ENCODE assay signal across 8 mouse cellular contexts in genomic region chr1:94034984-94035743, GRCm38 (mm10). TPM values are rescaled to one million over a fixed set of nuclear protein-coding genes. Genes with fewer than 3 reads are reported as not detected.
A peak's percentile ranks its signal among the peaks of the same experiment; 100 is the strongest.
DNase-seq lines count a peak whose midpoint lies in the region; ATAC-seq and TF ChIP-seq lines count a peak whose summit lies in the region.

No protein-coding gene starts in this region.

- no peaks in the 10 kb centered on the region for H3K79me2 ChIP-seq in heart, adult 2 months (replicated peaks; ENCODE audit: control insufficient read depth, insufficient read depth, low read length)

- peak overlapping the region; percentile 82 for H3K27ac ChIP-seq in embryonic facial prominence, embryonic 13.5 days
- peak overlapping the region; percentile 80 for H3K27ac ChIP-seq in heart, adult 2 months
- no peak overlapping the region for H3K27ac ChIP-seq in kidney, adult 2 months (ENCODE audit: insufficient read depth, low read depth, low read length)
- no peak overlapping the region for H3K27ac ChIP-seq in limb, embryonic 11.5 days (replicated peaks; ENCODE audit: low read depth, low read length)
- H3K27ac ChIP-seq in midbrain, embryonic 13.5 days: peak overlapping the region; percentile 78
- H3K27ac ChIP-seq in small intestine, adult 2 months (ENCODE audit: insufficient read depth, low read depth, low read length): 0 out of 2 replicates have a peak overlapping the region, but pooled peaks have one; percentile 23

- no peaks in the 10 kb centered on the region for H3K27me3 ChIP-seq in embryonic facial prominence, embryonic 13.5 days
- no peaks in the 10 kb centered on the region for H3K27me3 ChIP-seq in heart, adult 2 months (ENCODE audit: control insufficient read depth, insufficient read depth, low read length)
- H3K27me3 ChIP-seq in kidney, adult 2 months (replicated peaks; ENCODE audit: control insufficient read depth, insufficient read depth, low read length): no peaks in the 10 kb centered on the region
- H3K27me3 ChIP-seq in limb, embryonic 11.5 days (ENCODE audit: control insufficient read depth, insufficient read depth, low read length): no peaks in the 10 kb centered on the region
- H3K27me3 ChIP-seq in midbrain, embryonic 13.5 days: no peaks in the 10 kb centered on the region
- no peaks in the 10 kb centered on the region for H3K27me3 ChIP-seq in small intestine, adult 2 months (ENCODE audit: control insufficient read depth, insufficient read depth, low read length)

- peak overlapping the region; percentile 85 for H3K4me2 ChIP-seq in embryonic facial prominence, embryonic 13.5 days
- peak overlapping the region; percentile 79 for H3K4me2 ChIP-seq in limb, embryonic 11.5 days (ENCODE audit: low read depth, severe bottlenecking)
- peak overlapping the region; percentile 60 for H3K4me2 ChIP-seq in midbrain, embryonic 13.5 days (replicated peaks)

- peak; percentile 93 for TF ChIP-seq CTCF in heart, adult 2 months (IDR thresholded peaks at IDR 0.05)
- TF ChIP-seq CTCF in kidney, adult 2 months (conservative IDR thresholded peaks at IDR 0.05; ENCODE audit: insufficient read depth, insufficient read length, low read depth, low read length): peak; percentile 81
- peak; percentile 79; the same call in 1 of the 2 replicates for TF ChIP-seq CTCF in small intestine, adult 2 months (IDR thresholded peaks at IDR 0.05; ENCODE audit: extremely low read depth, insufficient read length, insufficient replicate concordance, low read depth, low read length)

- whole genome bisulfite sequencing in embryonic facial prominence, embryonic 13.5 days: under 1% methylated on average over 25 of the region's 25 CpGs
- WGBS in heart, adult 2 months: under 1% methylated on average over 25 of the region's 25 CpGs
- 1% methylated on average over 25 of the region's 25 CpGs for WGBS in kidney, adult 2 months
- WGBS in limb, embryonic 11.5 days: 1% methylated on average over 25 of the region's 25 CpGs
- under 1% methylated on average over 25 of the region's 25 CpGs for WGBS in midbrain, embryonic 13.5 days
- WGBS in small intestine, adult 2 months: under 1% methylated on average over 25 of the region's 25 CpGs

- no peak for TF ChIP-seq POLR2A in heart, adult 2 months (IDR thresholded peaks at IDR 0.05; ENCODE audit: insufficient read depth, low read depth, low read length)
- no peak for TF ChIP-seq POLR2A in kidney, adult 2 months (IDR thresholded peaks at IDR 0.05; ENCODE audit: low read depth, low read length)
- no peak for TF ChIP-seq POLR2A in small intestine, adult 2 months (IDR thresholded peaks at IDR 0.05; ENCODE audit: low read depth, low read length)

- H3K36me3 ChIP-seq in embryonic facial prominence, embryonic 13.5 days: no peaks in the 10 kb centered on the region
- H3K36me3 ChIP-seq in heart, adult 2 months (ENCODE audit: control insufficient read depth, insufficient read depth, low read length): no peaks in the 10 kb centered on the region
- no peaks in the 10 kb centered on the region for H3K36me3 ChIP-seq in kidney, adult 2 months (ENCODE audit: control insufficient read depth, insufficient read depth, low read length)
- H3K36me3 ChIP-seq in limb, embryonic 11.5 days (ENCODE audit: control insufficient read depth, insufficient read depth, low read length): no peaks in the 10 kb centered on the region
- no peaks in the 10 kb centered on the region for H3K36me3 ChIP-seq in midbrain, embryonic 13.5 days
- H3K36me3 ChIP-seq in small intestine, adult 2 months (ENCODE audit: control insufficient read depth, insufficient read depth, low read length): no peaks in the 10 kb centered on the region

- intact Hi-C loops in heart, adult 2 months (cut with DNase I): loop anchor here (1.0 kb wide), 1 partner anchor 44 kb away; no protein-coding TSS in a partner anchor

- H3K4me3 ChIP-seq in embryonic facial prominence, embryonic 13.5 days: peak overlapping the region; percentile 46
- peak overlapping the region; percentile 28 for H3K4me3 ChIP-seq in heart, adult 2 months
- H3K4me3 ChIP-seq in kidney, adult 2 months (ENCODE audit: insufficient read depth, low read depth, low read length): peak overlapping the region; percentile 27; the same call in 1 of the 2 replicates
- H3K4me3 ChIP-seq in limb, embryonic 11.5 days (ENCODE audit: low read depth, low read length): peak overlapping the region; percentile 38
- H3K4me3 ChIP-seq in midbrain, embryonic 13.5 days (replicated peaks): peak overlapping the region; percentile 38
- H3K4me3 ChIP-seq in small intestine, adult 2 months (ENCODE audit: low read depth, low read length): peak overlapping the region; percentile 56

- H3K4me1 ChIP-seq in embryonic facial prominence, embryonic 13.5 days: peaks cover 5% of the 10 kb centered on the region
- H3K4me1 ChIP-seq in heart, adult 2 months (ENCODE audit: control insufficient read depth, insufficient read depth, low read length): peaks cover 3% of the 10 kb centered on the region
- H3K4me1 ChIP-seq in kidney, adult 2 months (ENCODE audit: control insufficient read depth, insufficient read depth, low read length): no peaks in the 10 kb centered on the region
- no peaks in the 10 kb centered on the region for H3K4me1 ChIP-seq in limb, embryonic 11.5 days (ENCODE audit: control insufficient read depth, insufficient read depth, low read length)
- H3K4me1 ChIP-seq in midbrain, embryonic 13.5 days (replicated peaks): peaks cover 6% of the 10 kb centered on the region
- peaks cover 3% of the 10 kb centered on the region; the same call in 1 of the 2 replicates for H3K4me1 ChIP-seq in small intestine, adult 2 months (ENCODE audit: control insufficient read depth, insufficient read depth, insufficient read length, low read length)

- H3K9me3 ChIP-seq in embryonic facial prominence, embryonic 13.5 days: no peaks in the 10 kb centered on the region
- no peaks in the 10 kb centered on the region for H3K9me3 ChIP-seq in limb, embryonic 11.5 days (ENCODE audit: control insufficient read depth, low read length)
- H3K9me3 ChIP-seq in midbrain, embryonic 13.5 days: no peaks in the 10 kb centered on the region

- peak; percentile 62; the same call in 1 of the 2 replicates for TF ChIP-seq EP300 in heart, adult 2 months (IDR thresholded peaks at IDR 0.05; ENCODE audit: insufficient read depth, low read depth, low read length)

- H3K9ac ChIP-seq in embryonic facial prominence, embryonic 13.5 days: peak overlapping the region; percentile 66
- 0 out of 2 replicates have a peak overlapping the region, but pooled peaks have one; percentile 5 for H3K9ac ChIP-seq in heart, adult 2 months (ENCODE audit: low read depth, low read length)
- peak overlapping the region; percentile 52; the same call in 1 of the 2 replicates for H3K9ac ChIP-seq in limb, embryonic 11.5 days (ENCODE audit: low read length)
- peak overlapping the region; percentile 61 for H3K9ac ChIP-seq in midbrain, embryonic 13.5 days (replicated peaks)

- peak; percentile 91 for DNase-seq in 3134 (ENCODE audit: extremely low read depth, insufficient read length, low spot score)
- DNase-seq in adrenal gland, postnatal 36 days: peak; percentile 90 to 93
- peak; percentile 89 to 90 for DNase-seq in heart, adult 2 months
- peak; percentile 70 for DNase-seq in kidney, adult 2 months
- DNase-seq in limb, embryonic 11.5 days (ENCODE audit: low spot score): peak; percentile 86

- peak; percentile 77; the same call in 1 of the 2 replicates for ATAC-seq in embryonic facial prominence, embryonic 13.5 days (ENCODE audit: insufficient number of reproducible peaks, insufficient read depth, low FRiP score, low TSS enrichment, low read depth)
- ATAC-seq in limb, embryonic 11.5 days (ENCODE audit: insufficient number of reproducible peaks, low FRiP score, low TSS enrichment, low read depth): peak; percentile 83
- ATAC-seq in midbrain, embryonic 13.5 days: peak; percentile 95

RNA-seq across cellular contexts. Expression of gene Neu4, which starts 14.9 kb away (rescaled TPM):
- not detected for total RNA-seq in adrenal gland, postnatal 36 days (2021)
- not detected in 2 replicates for polyA plus RNA-seq in embryonic facial prominence, embryonic 13.5 days (2015; fragmentation: Nextera tagmentation; extraction: Ambion mirVana)
- not detected for total RNA-seq in heart, adult 2 months (2021)
- 0.06 TPM in 1 of 2 replicates, not detected in the other for polyA plus RNA-seq in heart, adult 2 months (2012; rRNA removed)
- polyA plus RNA-seq in kidney, adult 2 months (2012; rRNA removed): not detected in 2 replicates
- not detected in 2 replicates for polyA plus RNA-seq in limb, embryonic 11.5 days (2014; fragmentation: Nextera tagmentation; extraction: Ambion mirVana)
- polyA plus RNA-seq in midbrain, embryonic 13.5 days (2015; fragmentation: Nextera tagmentation; extraction: Ambion mirVana): not detected in 2 replicates
- polyA plus RNA-seq in small intestine, adult 2 months (2012; rRNA removed): not detected in 2 replicates

RNA-seq across cellular contexts. Expression of gene Pdcd1, which starts 17.2 kb away (rescaled TPM):
- total RNA-seq in adrenal gland, postnatal 36 days (2021): under 1 TPM in 1 of 2 experiments, not detected in 1; 0.20 TPM
- not detected in 2 replicates for polyA plus RNA-seq in embryonic facial prominence, embryonic 13.5 days (2015; fragmentation: Nextera tagmentation; extraction: Ambion mirVana)
- total RNA-seq in heart, adult 2 months (2021): not detected
- 0.06 and 0.09 TPM in 2 replicates for polyA plus RNA-seq in heart, adult 2 months (2012; rRNA removed)
- polyA plus RNA-seq in kidney, adult 2 months (2012; rRNA removed): 0.08 and 0.45 TPM in 2 replicates
- polyA plus RNA-seq in limb, embryonic 11.5 days (2014; fragmentation: Nextera tagmentation; extraction: Ambion mirVana): 0.13 TPM in 1 of 2 replicates, not detected in the other
- not detected in 2 replicates for polyA plus RNA-seq in midbrain, embryonic 13.5 days (2015; fragmentation: Nextera tagmentation; extraction: Ambion mirVana)
- polyA plus RNA-seq in small intestine, adult 2 months (2012; rRNA removed): 0.34 and 1.1 TPM in 2 replicates

RNA-seq across cellular contexts. Expression of gene Gal3st2c, which starts 44.9 kb away (rescaled TPM):
- total RNA-seq in adrenal gland, postnatal 36 days (2021): under 1 TPM; 0.07 to 0.20 TPM
- not detected in 2 replicates for polyA plus RNA-seq in embryonic facial prominence, embryonic 13.5 days (2015; fragmentation: Nextera tagmentation; extraction: Ambion mirVana)
- 1 to 10 TPM in 1 of 2 experiments, under 1 TPM in 1; 0.80 to 1.1 TPM for total RNA-seq in heart, adult 2 months (2021)
- polyA plus RNA-seq in heart, adult 2 months (2012; rRNA removed): 0.44 and 0.76 TPM in 2 replicates
- not detected in 2 replicates for polyA plus RNA-seq in kidney, adult 2 months (2012; rRNA removed)
- not detected in 2 replicates for polyA plus RNA-seq in limb, embryonic 11.5 days (2014; fragmentation: Nextera tagmentation; extraction: Ambion mirVana)
- not detected in 2 replicates for polyA plus RNA-seq in midbrain, embryonic 13.5 days (2015; fragmentation: Nextera tagmentation; extraction: Ambion mirVana)
- 0.09 and 0.23 TPM in 2 replicates for polyA plus RNA-seq in small intestine, adult 2 months (2012; rRNA removed)

Comparison
In these comparisons a context has a peak if more than half of its experiments do, and no peak if none do; other contexts are left out.
1. H3K27ac ChIP-seq: peak in embryonic facial prominence, embryonic 13.5 days (single experiment), heart, adult 2 months (single experiment), midbrain, embryonic 13.5 days (single experiment) and small intestine, adult 2 months (single experiment); none in kidney, adult 2 months (single experiment) and limb, embryonic 11.5 days (single experiment).
2. H3K9ac ChIP-seq: peak in every context shown above with its lines; median percentile 66 in embryonic facial prominence, embryonic 13.5 days; 61 in midbrain, embryonic 13.5 days; 52 in limb, embryonic 11.5 days; 5 in heart, adult 2 months.
3. Peak in every context shown above with its lines, with median percentiles within 50 percentile points of each other: DNase-seq, ATAC-seq, H3K4me2 ChIP-seq, H3K4me3 ChIP-seq and CTCF ChIP-seq.